Mouse (Mus musculus) liver, embryonic 14.5 days (tissue): ENCODE results near the gene Cacng2.

Source experiments
- CTCF ChIP-seq: IDR thresholded peaks from 2 replicates; pipeline ENCODE4 v1.5.1; 2016; ENCODE audit warnings: antibody characterized with exemption, low read depth, control low read depth
- EP300 ChIP-seq: IDR thresholded peaks from 2 replicates; pipeline ENCODE4 v1.6.1; 2016; ENCODE audit warnings: antibody characterized with exemption, low read depth

DNA sequence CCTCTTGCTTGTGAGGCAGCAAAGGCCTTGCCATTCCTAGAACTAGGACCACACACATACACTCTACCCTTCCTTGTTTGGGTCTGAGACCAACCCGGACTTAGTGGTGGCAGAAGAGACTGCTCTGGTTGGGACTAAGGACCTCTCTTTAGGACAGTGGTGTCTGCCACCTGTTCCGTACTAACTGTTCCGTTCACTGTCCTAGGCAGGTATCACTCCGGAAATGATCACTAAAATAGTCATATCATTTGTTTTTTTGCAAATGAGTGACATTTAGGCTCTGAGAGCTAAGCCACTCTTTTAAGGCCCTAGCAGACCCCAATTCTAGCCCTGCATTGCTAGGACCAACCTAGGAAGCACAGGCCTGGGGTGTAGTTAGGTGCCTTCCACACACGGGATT, 26.2 kb downstream of the Cacng2 start:
- TF ChIP-seq CTCF: no peak
- TF ChIP-seq EP300: no peak
